Mouse (Mus musculus): ENCODE measurements around the gene Reg1. TPM values are rescaled to one million over a fixed set of nuclear protein-coding genes. Genes with fewer than 3 reads are reported as not detected.

The Reg1 gene
- polyA plus RNA-seq, 1 experiment: not detected

- Histone ChIP-seq H3K4me3 (replicated peaks) (no peak overlapping the region), H3K4me1 (no peaks in the 10 kb centered on the region), H3K9me3 (no peaks in the 10 kb centered on the region), H3K27me3 (replicated peaks) (no peaks in the 10 kb centered on the region), H3K36me3 (replicated peaks; ENCODE audit: low read length) (no peaks in the 10 kb centered on the region)
- no peak for TF ChIP-seq GATA1 (IDR thresholded peaks at IDR 0.05; ENCODE audit: borderline replicate concordance, low read length)
- no peak for TF ChIP-seq FLI1 (IDR thresholded peaks at IDR 0.05; ENCODE audit: low read length)
Measured at GRCm38 (mm10) chr6:78463266-78463665, 40.8 kb downstream of the Reg1 start.

- H3K4me1 ChIP-seq: no peaks in the 10 kb centered on the region
- TF ChIP-seq FLI1 (IDR thresholded peaks at IDR 0.05; ENCODE audit: low read length): no peak
- TF ChIP-seq GATA1 (IDR thresholded peaks at IDR 0.05; ENCODE audit: borderline replicate concordance, low read length): no peak
- H3K27me3 ChIP-seq (replicated peaks): no peaks in the 10 kb centered on the region
- H3K4me3 ChIP-seq (replicated peaks): no peak within 1 kb of the TSS
- H3K9me3 ChIP-seq: no peaks in the 10 kb centered on the region; the same call in 1 of the 2 replicates
- no peaks in the 10 kb centered on the region for H3K36me3 ChIP-seq (replicated peaks; ENCODE audit: low read length)
Measured at GRCm38 (mm10) chr6:78468772-78469171, 46.3 kb downstream of the Reg1 start, which contains the start of gene Reg3g. Gene Reg3g, minus strand, starts transcription at chr6:78468872.

GRCm38 (mm10) chr6:78469287-78469686 lies 46.8 kb downstream of the Reg1 start:
- TF ChIP-seq FLI1 (IDR thresholded peaks at IDR 0.05; ENCODE audit: low read length) (no peak), GATA1 (IDR thresholded peaks at IDR 0.05; ENCODE audit: borderline replicate concordance, low read length) (no peak)
- H3K4me1 ChIP-seq: no peaks in the 10 kb centered on the region
- no peaks in the 10 kb centered on the region for H3K36me3 ChIP-seq (replicated peaks; ENCODE audit: low read length)
- H3K9me3 ChIP-seq: no peaks in the 10 kb centered on the region; the same call in 1 of the 2 replicates
- H3K27me3 ChIP-seq (replicated peaks): no peaks in the 10 kb centered on the region
- no peak overlapping the region for H3K4me3 ChIP-seq (replicated peaks)

Other genes with a start within 250 kb of the Reg1 start
- not detected in 2 replicates for gene Reg3b, start 52.1 kb upstream of the Reg1 start, polyA plus RNA-seq (2012; ENCODE audit: insufficient read depth, low replicate concordance)
- not detected in 2 replicates for gene Reg3d, start 43.8 kb upstream of the Reg1 start, polyA plus RNA-seq (2012; ENCODE audit: insufficient read depth, low replicate concordance)
- gene Reg3a, start 42.0 kb upstream of the Reg1 start, polyA plus RNA-seq (2012; ENCODE audit: insufficient read depth, low replicate concordance): not detected in 2 replicates
- gene Reg2, start 27.1 kb upstream of the Reg1 start, polyA plus RNA-seq (2012; ENCODE audit: insufficient read depth, low replicate concordance): not detected in 2 replicates
- not detected in 2 replicates for gene Reg3g, start 46.2 kb downstream of the Reg1 start, polyA plus RNA-seq (2012; ENCODE audit: insufficient read depth, low replicate concordance)

All from megakaryocyte, embryonic 14.5 days (primary cell).